Mouse (Mus musculus): ENCODE results near the gene Pnpla5.
"Not testable (repeated sequence)": the region's sequence is repeated elsewhere in the genome, so short reads cannot be mapped to it uniquely, and the experiment has no call there.

Gene Pnpla5

GRCm38 (mm10) chr15:84116466-84116865 is 6.5 kb downstream of the Pnpla5 start:
- no peak for DNase-seq

DNA sequence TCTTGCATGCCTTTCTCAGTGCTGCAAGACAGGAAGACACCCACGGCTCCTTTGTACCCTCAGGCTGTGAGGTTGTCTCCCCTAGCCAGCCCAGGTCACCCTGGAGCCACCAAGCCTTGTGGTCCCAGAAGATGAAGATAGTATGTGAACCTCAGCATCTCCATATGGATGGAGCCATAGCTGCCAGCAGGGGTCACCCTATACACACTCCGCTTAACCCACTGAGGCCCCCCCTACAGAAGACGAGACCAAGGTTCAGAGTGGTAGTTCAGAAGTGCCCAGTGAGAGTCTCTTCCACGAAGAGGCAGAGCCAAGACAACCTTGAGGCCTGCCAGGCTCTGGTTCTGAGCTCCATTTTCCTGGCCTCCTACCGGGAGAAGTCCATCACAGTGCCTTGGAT is 7.2 kb downstream of the Pnpla5 start:
- DNase-seq: peak in 1 of 2 experiments; percentile 8

GRCm38 (mm10) chr15:84113873-84114272 is 9.1 kb downstream of the Pnpla5 start:
- DNase-seq: no peak

DNA sequence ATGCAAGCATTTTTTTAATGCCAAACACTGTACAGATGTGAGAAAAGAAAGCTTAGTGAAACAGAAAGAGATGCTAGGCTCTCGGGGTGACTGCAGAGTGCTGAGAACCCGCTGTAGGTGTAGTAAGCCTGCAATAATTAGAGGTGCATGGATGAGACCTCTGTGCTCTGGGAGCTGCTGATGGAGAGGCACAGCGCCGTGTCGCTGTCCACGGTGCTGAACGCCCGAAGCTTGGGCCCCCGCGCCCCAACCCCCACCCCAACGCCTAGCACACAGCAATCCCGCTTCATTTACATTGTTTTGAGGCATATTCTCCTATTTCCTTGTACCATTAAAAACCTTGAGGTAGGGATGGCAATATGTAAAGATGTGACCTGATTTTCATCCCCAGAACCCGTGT is 14.1 kb downstream of the Pnpla5 start:
- peak in 1 of 2 experiments; percentile 33 for DNase-seq

- DNase-seq: no peak
These were observed 17.0 kb downstream of the Pnpla5 start for GRCm38 (mm10) chr15:84105924-84106500.

DNA sequence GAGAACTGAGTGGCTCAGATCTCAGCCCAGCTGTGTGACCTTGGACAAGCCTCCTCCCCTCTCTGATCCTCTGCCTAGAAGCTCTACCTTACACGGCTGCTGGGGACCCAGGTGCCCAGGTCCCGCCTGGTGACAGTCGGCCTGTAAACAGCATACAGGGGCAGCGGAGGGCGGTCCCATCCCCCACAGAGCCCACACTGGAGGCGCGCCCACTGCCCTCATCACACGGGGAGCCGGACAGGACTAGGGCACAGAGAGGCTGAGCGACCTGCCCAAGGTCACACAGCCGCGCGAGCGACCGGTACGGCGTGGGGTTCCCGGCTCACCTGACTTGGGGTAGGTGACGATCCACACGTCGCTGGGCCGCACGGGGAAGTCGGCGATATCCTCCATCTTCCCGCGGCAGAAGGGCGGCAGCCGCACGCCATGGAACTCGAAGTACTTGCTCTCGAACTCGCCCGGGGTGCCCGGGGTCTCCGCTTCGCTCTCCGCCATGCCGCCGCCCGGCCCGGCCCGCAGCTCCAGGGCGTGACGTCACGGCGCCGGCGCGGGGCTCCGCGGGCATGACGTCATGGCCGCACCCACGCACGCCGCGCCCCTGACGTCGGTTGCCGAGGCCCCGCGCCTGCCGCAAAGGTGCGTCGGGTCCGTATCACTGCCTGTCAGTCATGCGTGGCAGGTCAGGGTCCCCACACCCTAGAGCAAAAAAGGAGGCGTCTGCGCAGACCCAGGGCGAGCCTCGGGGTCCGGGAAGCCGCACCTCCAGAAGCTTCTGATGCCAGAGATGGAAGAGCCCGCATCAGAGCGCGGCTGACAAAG is 17.7 kb downstream of the Pnpla5 start, which contains the start of gene Sult4a1:
Gene Sult4a1, minus strand, starts transcription at position 650 of the 819 bp plus-strand sequence.
- DNase-seq: no peak

DNA sequence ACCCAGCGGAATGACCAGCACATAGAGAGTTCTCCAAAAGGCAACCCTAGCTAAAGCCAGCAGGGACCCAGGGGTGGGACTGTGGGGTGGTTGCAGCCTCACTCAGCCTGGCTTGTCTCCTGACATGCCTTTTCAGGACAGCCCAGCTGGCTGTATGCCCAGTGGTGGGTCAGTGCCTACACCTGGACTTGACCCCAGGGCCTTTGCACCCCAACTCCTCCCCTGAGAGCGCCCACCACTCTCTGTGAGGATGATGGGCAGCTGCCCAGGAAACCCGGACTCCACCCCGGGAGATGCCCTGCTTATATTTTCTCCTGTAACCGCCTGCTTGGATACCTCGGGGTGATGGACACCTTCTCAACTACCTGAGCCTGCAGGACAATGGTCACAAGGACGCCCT is 18.3 kb downstream of the Pnpla5 start:
- no peak for DNase-seq

GRCm38 (mm10) chr15:84097536-84097935 is 25.4 kb downstream of the Pnpla5 start:
- DNase-seq: not testable (repeated sequence)

DNA sequence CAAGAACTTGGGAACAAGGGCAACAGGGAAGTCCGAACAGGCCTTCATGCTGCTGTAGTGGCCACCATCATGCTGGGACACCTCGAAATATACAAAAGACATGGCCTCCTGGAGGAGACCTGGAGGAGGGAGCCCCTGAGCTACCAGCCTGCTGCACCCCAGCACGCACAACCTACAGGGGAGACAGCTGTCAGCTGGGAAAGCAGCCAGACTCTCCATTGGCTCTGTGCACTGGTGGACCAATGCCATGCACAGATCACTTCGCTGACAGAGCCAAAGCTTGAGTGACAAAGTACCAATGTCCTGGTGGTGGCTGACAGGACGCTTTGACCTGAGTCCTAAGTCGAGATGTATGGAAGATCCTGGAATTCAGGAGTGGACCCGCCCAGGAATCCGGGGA is 26.9 kb downstream of the Pnpla5 start:
- DNase-seq: no peak

- DNase-seq: no peak
These were observed 28.1 kb downstream of the Pnpla5 start for GRCm38 (mm10) chr15:84094921-84095320.

DNA sequence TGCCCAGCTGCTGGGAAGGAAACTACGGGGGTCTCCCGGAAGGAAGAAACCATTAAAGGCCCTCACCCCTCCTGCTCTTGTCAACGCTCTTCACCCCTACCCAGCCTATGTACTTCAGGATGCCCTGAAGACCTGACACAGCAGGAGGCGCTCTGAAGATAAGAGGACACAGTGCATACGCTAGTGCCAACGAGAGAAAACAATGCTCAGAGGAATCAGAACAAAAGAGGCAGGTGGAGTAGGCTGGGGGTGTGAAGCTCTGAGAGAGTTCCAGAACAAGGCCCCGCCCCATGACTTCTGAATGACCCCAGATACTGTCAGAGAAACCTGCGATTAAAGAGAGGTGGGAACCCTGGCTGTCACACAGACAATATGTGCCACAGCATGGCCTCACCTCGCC is 36.2 kb downstream of the Pnpla5 start:
- DNase-seq: no peak

DNA sequence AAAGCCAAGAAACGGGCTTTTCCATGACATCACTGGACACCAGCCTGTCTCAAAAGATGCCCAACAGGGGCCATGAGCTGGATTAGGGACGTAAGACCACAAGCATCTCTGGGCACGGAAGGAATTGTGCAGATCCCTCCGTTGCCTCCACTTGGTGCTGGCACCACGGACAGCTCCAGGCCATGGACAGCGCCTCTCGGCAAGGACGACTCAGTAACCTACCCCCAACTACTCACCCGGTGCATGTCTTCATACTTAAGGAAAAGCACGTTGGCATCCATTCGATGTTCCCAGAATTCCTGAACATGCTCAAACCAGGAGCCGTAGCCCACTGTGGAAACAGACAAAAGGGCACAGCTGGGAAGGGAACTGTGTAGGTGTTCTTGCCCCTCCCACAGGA is 36.6 kb downstream of the Pnpla5 start:
- no peak for DNase-seq

GRCm38 (mm10) chr15:84080069-84080468 is 42.9 kb downstream of the Pnpla5 start:
- no peak for DNase-seq

- DNase-seq: no peak
These were observed 43.5 kb downstream of the Pnpla5 start for GRCm38 (mm10) chr15:84079519-84079918.

DNA sequence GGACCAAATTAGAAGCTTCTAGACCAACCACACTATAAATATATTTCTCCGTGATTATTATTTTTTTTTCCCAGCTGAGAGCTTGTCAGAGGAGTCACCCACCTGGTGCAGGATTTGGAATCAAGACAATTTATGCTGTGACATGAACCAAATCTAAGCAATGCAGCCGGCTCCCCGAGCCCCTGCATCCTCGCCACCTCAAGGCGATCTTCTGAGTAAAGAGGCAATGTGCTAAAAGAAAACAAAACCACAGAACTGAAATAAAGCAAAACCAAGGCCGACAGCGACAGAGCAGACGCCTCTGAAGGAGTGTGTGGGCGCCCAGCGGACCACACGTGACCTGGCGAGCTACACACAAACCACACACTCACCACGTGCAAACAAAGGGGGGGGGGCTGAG is 44.3 kb downstream of the Pnpla5 start:
- DNase-seq: no peak

- DNase-seq: no peak
These were observed 45.8 kb downstream of the Pnpla5 start for GRCm38 (mm10) chr15:84077151-84077550.

DNA sequence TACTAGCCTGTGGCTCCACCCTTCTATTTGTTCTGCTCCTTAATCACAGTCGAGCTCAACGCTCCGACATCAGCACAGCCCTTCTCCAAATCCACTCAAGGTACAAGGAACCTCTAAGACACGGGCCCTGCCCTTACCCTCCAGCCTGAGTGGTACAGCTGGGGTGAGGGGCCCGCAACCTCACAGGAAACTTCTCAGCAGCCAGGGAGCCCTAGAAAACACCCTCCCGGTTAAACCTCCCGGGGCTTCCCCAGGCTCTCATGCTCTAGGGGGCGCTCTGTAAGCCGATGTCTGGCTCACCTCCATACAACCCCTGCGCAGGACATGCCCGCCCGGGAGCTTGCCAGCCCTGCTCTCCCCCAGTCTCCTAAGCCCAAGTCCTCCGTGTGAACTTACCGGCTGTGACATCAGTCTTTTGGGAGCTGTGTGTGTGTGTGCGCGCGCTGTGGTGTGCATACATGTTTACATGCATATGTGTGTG is 48.2 kb downstream of the Pnpla5 start:
- DNase-seq: peak in 1 of 2 experiments; percentile 6

GRCm38 (mm10) chr15:84073911-84074704 is 48.9 kb downstream of the Pnpla5 start:
- DNase-seq: peak in 1 of 2 experiments; percentile 68

GRCm38 (mm10) chr15:84073058-84073457 is 49.9 kb downstream of the Pnpla5 start:
- no peak for DNase-seq

DNA sequence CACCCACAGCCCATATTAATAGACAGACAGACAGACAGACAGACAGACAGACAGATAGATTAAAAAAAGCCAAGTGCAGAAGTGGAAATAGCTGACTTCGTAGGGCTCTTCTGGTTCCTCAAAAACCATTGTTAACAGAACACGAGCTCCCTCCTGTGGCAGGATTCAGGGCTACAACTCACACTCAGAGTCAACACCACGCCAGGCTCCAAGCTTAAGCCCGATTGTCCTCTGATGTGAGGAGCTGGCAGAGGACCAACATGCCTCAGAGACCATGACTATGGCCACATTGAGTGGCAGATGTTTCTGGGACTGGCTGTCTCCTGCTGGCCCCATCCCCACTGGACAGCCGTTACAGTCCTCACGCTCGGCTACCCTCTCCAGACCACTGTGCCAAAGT is 50.7 kb downstream of the Pnpla5 start:
- peak in 1 of 2 experiments; percentile 68 for DNase-seq

DNA sequence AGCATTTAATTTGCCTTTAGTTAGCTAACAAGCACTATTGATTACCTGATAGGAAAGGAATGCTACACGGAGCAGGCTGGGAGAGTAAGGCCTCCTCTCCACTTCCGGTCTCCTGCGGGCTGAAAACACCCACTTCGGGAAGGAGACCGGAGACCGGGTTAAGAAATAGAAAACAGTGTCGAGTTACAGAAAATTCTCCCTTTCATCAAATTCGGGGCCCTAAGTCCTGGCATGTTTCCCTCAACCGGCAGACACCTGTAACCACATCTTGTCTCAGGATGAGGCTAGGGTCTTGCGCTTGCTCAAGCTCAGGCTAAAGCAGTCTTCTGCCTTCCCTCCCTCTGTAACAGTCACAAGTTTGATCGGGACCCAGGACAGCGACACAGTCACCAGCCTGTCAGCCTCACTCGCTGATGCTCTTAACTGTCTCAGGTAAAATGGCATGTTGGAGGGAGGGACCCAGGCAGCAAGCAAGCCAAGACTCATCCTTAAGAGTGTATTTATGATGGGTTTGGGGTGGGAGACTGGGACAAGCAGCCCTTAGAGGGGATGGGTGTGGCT is 52.8 kb downstream of the Pnpla5 start:
- DNase-seq: no peak

- no peak for DNase-seq
These were observed 53.4 kb downstream of the Pnpla5 start for GRCm38 (mm10) chr15:84069455-84070050.

DNA sequence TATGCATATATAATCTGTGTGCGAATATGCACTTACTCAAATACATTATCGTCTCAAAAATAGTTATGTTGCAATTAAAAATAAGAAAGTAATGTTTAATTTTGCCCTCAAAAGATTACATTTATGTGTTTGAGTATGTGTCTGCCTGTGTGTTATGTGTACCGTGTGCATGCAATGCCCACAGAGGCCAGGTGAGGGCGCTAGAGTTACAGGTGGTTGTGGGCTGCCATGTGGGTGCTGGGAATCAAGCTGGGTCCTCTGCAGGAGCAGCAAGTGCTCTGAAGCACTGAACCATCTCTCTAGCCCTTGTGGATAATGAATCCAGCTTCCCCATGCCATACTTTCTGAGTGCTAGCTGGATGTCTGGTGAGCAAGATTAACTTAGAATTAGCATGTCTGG is 57.3 kb downstream of the Pnpla5 start:
- no peak for DNase-seq
